Mouse (Mus musculus): Measurements from ENCODE around the gene Gphb5. TPM values are rescaled to one million over a fixed set of nuclear protein-coding genes. Genes with fewer than 3 reads are reported as not detected.
A peak's percentile ranks its signal among the peaks of the same experiment; 100 is the strongest.

Gphb5 gene
- polyA plus RNA-seq, 1 experiment from 2014 or later: not detected

DNA sequence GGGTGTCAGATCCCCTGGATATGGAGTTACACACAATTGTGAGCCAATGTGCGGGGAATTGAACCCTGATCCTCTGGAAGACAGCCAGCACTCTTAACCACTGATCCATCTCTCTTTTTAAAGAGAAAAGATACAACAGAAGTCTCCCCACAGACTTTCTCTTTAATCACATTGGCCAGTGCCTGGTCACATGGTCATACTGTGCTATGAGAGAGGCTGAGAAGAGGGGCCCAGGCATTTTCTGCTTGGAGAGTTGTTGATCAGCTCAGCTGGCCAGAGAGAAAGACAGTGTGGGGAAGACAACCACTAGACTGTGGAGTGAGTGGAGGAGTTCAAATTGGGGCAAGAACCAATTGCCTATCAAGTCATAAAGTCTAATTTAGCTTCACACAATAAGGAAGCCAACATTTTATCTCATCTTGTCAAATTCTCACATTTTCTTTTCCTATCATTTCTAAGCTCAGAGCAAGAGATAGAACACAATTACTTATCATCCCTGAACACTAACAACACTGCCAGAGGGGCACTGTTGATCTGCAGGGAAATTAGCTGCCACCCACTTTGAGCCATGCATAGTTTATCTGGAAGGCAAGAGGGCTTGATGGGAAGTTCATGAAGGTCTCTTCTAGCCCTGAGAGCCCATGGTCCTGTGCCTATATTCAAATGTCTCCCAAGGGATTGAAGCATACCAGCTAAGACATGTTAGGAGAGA is 13.3 kb upstream of the Gphb5 start:
- no peak overlapping the region for H3K27ac ChIP-seq
- no peaks in the 10 kb centered on the region for H3K36me3 ChIP-seq
- ATAC-seq: no peak
- no peaks in the 10 kb centered on the region for H3K27me3 ChIP-seq
- no peaks in the 10 kb centered on the region for H3K9me3 ChIP-seq
- H3K4me2 ChIP-seq (replicated peaks): no peak overlapping the region
- no peak overlapping the region for H3K9ac ChIP-seq (replicated peaks)
- H3K4me3 ChIP-seq (replicated peaks): no peak overlapping the region
- 97% methylated on average over 1 of the region's 1 CpGs for WGBS
- no peaks in the 10 kb centered on the region for H3K4me1 ChIP-seq (replicated peaks)

DNA sequence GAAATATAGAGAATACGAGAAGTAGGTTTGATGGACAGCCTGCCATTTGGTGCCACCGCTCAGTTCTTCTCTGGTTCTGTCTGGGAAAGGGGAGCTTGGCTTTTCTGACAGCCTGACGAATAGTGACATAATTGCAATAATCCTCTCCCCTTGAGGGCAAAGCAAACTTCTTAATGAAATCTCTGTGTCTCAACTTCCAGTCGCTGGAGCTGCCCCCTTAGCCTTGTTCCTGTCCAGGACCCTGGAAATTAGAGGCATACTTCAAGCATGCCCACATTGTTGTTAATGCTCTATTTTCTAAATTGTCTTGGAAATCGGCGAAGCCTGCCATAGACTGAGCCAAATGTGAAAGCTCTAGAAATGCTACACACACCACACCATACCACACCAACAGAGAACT is 12.1 kb upstream of the Gphb5 start:
- H3K4me1 ChIP-seq (replicated peaks): no peaks in the 10 kb centered on the region
- no peaks in the 10 kb centered on the region for H3K36me3 ChIP-seq
- H3K9ac ChIP-seq (replicated peaks): no peak overlapping the region
- no peak overlapping the region for H3K4me2 ChIP-seq (replicated peaks)
- no peak overlapping the region for H3K4me3 ChIP-seq (replicated peaks)
- ATAC-seq: no peak
- no peaks in the 10 kb centered on the region for H3K27me3 ChIP-seq
- H3K27ac ChIP-seq: no peak overlapping the region
- WGBS: 86% methylated on average over 6 of the region's 6 CpGs
- no peaks in the 10 kb centered on the region for H3K9me3 ChIP-seq

DNA sequence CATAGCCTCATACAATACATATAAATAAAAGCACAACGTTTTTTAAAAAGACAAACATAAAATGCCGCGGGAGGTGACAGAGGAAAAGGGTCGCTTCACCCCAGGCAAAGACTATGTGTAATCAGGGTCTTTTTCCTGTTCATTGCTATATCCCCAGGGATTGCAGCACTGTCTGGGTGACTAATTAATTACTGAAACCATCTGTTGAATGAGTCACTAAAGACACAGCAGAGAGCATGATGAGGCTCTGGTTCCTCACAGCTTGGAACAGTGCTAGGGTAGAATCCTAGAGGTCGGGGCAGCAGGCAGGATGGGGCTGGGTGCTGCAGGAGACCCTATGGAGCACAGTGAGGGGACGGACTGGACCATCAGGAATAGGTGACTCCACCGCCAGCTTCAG is 9.3 kb upstream of the Gphb5 start:
- 87% methylated on average over 7 of the region's 7 CpGs for WGBS
- no peaks in the 10 kb centered on the region for H3K9me3 ChIP-seq
- no peak overlapping the region for H3K27ac ChIP-seq
- H3K27me3 ChIP-seq: no peaks in the 10 kb centered on the region
- H3K9ac ChIP-seq (replicated peaks): no peak overlapping the region
- H3K4me1 ChIP-seq (replicated peaks): no peaks in the 10 kb centered on the region
- H3K36me3 ChIP-seq: no peaks in the 10 kb centered on the region
- ATAC-seq: no peak
- H3K4me3 ChIP-seq (replicated peaks): no peak overlapping the region
- no peak overlapping the region for H3K4me2 ChIP-seq (replicated peaks)

DNA sequence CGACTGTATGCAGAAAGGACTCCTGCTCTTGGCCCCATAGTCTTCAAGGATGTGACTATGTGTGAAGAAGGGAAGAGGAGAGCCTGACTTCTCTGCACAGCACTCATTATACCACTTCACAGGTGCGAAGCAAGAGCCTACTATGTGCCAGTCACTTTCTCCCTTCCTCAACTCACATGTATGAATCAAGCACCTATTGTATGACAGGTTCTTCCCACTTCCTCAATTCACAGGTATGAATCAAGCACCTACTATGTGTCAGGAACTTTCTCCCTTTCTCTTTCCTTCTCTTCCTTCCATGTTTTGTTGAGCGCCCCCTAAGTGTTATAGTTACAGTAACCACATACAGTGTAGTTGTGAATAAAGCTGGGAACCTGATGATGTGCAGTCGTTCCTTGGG is 8.2 kb upstream of the Gphb5 start:
- Histone ChIP-seq H3K4me2 (replicated peaks) (no peak overlapping the region), H3K27me3 (no peaks in the 10 kb centered on the region), H3K9ac (replicated peaks) (no peak overlapping the region), H3K4me1 (replicated peaks) (no peaks in the 10 kb centered on the region), H3K9me3 (no peaks in the 10 kb centered on the region), H3K4me3 (replicated peaks) (no peak overlapping the region), H3K36me3 (no peaks in the 10 kb centered on the region), H3K27ac (no peak overlapping the region)
- 89% methylated on average over 4 of the region's 4 CpGs for WGBS
- no peak for ATAC-seq

DNA sequence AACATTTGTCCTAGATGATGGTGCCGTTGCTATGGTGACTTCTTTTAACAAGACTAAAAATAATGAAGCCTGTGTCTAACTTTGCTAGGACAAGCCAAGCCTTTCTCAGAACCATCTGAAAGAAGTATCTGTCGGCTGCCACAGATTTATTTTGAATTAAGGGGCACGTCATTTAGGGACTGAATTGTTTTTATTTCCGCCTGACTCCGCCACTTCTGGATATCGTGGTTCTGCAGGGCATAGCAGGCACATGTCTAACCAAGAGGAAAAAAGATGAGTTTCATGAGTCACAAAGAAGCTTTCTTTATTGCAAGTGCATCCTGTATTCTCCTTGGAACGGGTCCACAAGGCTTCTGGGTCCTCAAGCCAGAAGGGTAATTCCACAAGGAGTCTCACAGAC is 7.8 kb upstream of the Gphb5 start:
- Histone ChIP-seq H3K27me3 (no peaks in the 10 kb centered on the region), H3K36me3 (no peaks in the 10 kb centered on the region), H3K4me1 (replicated peaks) (no peaks in the 10 kb centered on the region), H3K4me2 (replicated peaks) (no peak overlapping the region), H3K4me3 (replicated peaks) (no peak overlapping the region), H3K9ac (replicated peaks) (no peak overlapping the region), H3K27ac (no peak overlapping the region), H3K9me3 (no peaks in the 10 kb centered on the region)
- WGBS: 83% methylated on average over 7 of the region's 7 CpGs
- ATAC-seq: no peak

DNA sequence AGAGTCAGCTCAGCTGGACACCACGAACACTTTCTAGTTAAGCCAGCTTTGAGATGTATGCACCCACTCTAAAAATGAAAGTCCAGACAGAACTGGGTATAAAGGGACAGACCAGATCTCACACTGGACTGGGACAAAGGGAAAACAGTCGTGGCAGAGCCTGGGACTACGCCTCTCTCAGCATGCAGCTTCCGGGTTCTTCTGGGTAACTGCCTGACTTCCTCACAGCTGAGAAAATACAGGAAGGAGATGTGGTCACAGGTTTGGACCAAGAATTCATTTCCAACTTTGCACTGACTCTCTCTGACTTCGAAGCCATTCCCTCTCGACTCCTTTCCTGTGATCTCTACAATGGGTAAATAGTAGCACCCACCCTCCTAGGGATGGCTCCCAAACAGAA is 1.6 kb downstream of the Gphb5 start:
- Histone ChIP-seq H3K4me3 (replicated peaks) (no peak overlapping the region), H3K4me1 (replicated peaks) (no peaks in the 10 kb centered on the region), H3K9ac (replicated peaks) (no peak overlapping the region), H3K9me3 (no peaks in the 10 kb centered on the region), H3K4me2 (replicated peaks) (no peak overlapping the region), H3K27ac (no peak overlapping the region), H3K27me3 (no peaks in the 10 kb centered on the region), H3K36me3 (no peaks in the 10 kb centered on the region)
- WGBS: 76% methylated on average over 6 of the region's 6 CpGs
- no peak for ATAC-seq

DNA sequence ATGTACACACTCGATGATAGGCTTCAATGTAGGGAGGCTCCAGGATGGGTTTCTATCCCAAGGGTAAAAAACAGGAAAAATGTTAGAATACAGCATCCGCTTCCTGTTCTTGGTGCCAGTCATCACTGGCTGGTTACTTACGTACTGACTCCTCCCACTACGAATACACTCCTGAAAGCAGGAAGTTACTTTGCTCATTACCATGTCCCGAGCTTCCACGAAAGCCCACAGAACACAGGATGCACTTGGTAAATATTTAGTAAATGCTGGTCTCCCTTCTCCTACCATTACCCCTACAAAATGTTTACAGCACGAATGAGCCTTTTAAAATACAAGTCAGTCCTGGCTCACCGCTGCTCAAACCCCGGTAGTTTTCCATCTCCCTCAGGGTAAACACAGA is 3.6 kb downstream of the Gphb5 start:
- Histone ChIP-seq H3K4me3 (replicated peaks) (no peak overlapping the region), H3K4me1 (replicated peaks) (no peaks in the 10 kb centered on the region), H3K9ac (replicated peaks) (no peak overlapping the region), H3K27me3 (no peaks in the 10 kb centered on the region), H3K4me2 (replicated peaks) (no peak overlapping the region), H3K36me3 (no peaks in the 10 kb centered on the region), H3K9me3 (no peaks in the 10 kb centered on the region), H3K27ac (no peak overlapping the region)
- no peak for ATAC-seq
- 87% methylated on average over 9 of the region's 9 CpGs for WGBS

DNA sequence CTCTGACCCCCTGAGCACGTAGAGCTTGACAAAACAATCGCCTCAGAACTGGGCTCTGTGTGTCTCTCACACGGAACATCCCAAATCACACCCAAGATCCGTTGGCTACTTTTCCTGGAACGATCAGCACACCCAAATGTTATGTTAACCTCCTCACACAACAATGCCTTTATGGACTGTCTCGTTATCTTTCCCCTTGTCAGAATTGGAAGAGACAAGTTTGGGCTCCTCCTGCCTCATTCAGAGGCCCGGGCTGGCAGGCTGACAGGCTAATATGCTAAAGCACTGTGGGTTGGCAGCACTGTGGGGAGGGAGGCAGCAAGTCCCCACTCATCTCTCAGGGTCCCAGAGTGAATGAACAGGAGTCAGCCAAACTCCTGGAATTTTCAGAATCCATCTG is 19.5 kb downstream of the Gphb5 start:
- H3K4me1 ChIP-seq (replicated peaks): no peaks in the 10 kb centered on the region
- no peaks in the 10 kb centered on the region for H3K27me3 ChIP-seq
- H3K27ac ChIP-seq: no peak overlapping the region
- ATAC-seq: no peak
- H3K4me3 ChIP-seq (replicated peaks): no peak overlapping the region
- H3K9ac ChIP-seq (replicated peaks): no peak overlapping the region
- H3K4me2 ChIP-seq (replicated peaks): no peak overlapping the region
- H3K9me3 ChIP-seq: no peaks in the 10 kb centered on the region
- 76% methylated on average over 7 of the region's 7 CpGs for WGBS
- no peaks in the 10 kb centered on the region for H3K36me3 ChIP-seq

DNA sequence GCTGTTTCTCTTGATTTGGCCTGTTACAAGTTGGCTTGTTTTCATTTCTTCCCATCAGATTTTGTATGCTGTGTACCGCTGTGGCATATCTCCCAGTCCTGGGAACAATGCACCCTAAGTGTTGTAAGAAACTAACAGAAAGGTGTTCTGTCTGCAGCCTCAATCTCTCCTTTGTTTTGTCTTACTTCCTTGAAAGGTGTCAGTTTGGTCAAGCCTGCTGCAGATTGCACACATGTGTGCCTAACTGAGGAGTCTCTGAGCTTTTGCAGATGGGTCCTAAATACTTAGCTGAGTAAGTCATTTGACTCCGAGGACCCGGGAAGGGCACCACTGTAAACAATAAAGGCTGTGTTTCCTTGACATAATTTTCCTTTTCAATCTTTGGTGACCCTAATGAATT is 20.0 kb downstream of the Gphb5 start:
- Histone ChIP-seq H3K4me2 (replicated peaks) (no peak overlapping the region), H3K9ac (replicated peaks) (no peak overlapping the region), H3K4me3 (replicated peaks) (no peak overlapping the region), H3K4me1 (replicated peaks) (no peaks in the 10 kb centered on the region), H3K27me3 (no peaks in the 10 kb centered on the region), H3K27ac (no peak overlapping the region), H3K9me3 (no peaks in the 10 kb centered on the region), H3K36me3 (no peaks in the 10 kb centered on the region)
- no peak for ATAC-seq
- WGBS: 75% methylated on average over 3 of the region's 3 CpGs

DNA sequence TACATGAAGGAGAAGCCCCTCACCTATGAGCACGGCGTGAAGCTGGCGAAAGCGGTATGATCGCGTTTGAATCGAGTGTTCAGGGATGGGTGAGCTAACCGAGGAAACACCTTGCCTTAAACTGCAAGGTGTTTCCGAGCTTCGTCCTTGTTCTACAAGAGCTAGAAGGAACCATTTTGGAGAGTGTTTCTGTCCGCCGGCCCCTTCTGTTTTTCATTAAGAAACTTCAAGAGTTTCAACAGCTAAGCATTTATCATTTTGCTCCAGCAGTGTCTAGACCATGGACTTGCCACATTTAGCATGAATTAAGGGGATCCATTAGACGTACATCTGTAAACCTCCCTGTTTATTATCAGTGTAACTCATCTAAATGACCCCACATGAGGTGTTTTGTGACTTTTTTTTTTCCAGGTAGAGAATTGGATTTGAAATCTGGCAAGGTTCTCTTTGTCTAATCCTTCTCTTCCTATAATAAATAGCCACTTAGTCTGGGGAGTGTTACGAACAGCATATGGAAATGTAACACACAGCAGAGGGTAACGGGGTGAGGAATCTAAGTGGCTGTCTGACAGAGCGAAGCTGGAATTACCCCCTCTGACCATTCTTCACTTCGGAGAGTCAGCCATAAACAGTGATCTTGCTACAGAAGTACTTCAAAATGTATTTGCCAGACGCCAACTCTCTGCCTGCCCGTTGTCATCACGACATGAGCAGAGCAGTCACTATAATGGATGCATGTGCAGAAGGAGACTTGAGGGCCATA is 22.4 kb downstream of the Gphb5 start:
- Histone ChIP-seq H3K36me3 (no peaks in the 10 kb centered on the region), H3K9me3 (no peaks in the 10 kb centered on the region), H3K27ac (no peak overlapping the region), H3K27me3 (no peaks in the 10 kb centered on the region), H3K4me1 (replicated peaks) (no peaks in the 10 kb centered on the region), H3K9ac (replicated peaks) (no peak overlapping the region), H3K4me2 (replicated peaks) (no peak overlapping the region), H3K4me3 (replicated peaks) (no peak overlapping the region)
- 90% methylated on average over 20 of the region's 20 CpGs for WGBS
- no peak for ATAC-seq

DNA sequence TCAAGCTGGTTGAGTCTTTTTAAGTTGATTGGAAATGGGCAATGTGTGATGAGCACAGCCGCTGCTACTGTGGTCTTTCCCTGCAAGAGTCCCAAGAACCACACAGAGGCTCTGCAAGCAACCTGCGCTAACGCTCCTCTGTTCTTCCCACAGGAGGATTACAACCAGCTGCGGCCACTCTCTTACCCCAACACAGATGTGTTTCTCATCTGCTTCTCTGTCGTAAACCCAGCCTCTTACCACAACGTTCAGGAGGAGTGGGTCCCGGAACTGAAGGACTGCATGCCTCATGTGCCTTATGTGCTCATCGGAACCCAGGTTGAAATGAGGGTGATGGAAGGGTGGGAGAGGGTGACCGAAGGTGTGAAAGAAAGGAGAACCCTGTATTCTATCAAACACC is 25.1 kb downstream of the Gphb5 start:
- no peak for ATAC-seq
- WGBS: 88% methylated on average over 9 of the region's 9 CpGs
- no peaks in the 10 kb centered on the region for H3K4me1 ChIP-seq (replicated peaks)

DNA sequence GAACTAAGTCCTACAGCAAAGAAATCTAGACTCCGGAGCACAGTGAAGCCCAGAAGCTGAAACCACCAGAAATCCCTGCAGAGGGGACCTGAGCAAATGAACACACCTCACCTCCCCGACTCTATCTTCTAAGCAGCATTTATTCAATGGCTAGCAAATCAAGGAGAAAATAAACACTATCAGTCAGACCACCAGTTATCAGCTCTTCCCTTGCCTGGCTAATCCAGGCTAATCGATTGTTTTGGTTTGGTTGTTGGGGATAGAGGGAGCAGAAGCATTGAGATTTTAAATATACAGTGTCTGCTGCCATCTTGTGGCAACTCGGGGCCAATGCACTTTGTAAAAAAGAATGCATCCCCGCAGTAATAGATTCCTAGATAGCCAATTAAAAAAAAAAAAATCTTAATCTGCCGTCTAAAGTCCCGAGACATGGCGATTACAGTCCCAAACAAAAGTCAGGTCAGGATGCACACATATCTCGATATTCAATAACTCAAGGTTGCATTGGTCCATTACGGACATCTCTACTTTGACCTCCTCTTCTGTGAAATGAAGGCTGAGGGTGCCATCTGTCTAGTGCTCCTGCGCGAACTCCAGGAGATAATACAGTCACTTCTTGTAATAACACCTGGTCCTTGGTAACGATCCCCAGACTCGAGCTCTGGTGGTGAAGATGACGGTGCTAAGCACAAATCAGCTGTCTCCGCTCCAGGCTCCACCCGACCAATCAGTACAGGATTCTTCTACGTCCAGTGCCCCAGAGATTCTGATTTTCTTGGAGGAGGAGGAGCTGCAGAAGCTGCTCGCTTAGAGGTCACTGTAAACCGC is 27.1 kb downstream of the Gphb5 start:
- ATAC-seq: peak; percentile 79
- H3K9ac ChIP-seq (replicated peaks): no peak overlapping the region
- peak overlapping the region; percentile 35 for H3K4me2 ChIP-seq (replicated peaks)
- H3K9me3 ChIP-seq: no peaks in the 10 kb centered on the region
- H3K4me1 ChIP-seq (replicated peaks): no peaks in the 10 kb centered on the region
- peak overlapping the region; percentile 18 for H3K4me3 ChIP-seq (replicated peaks)
- no peak overlapping the region for H3K27ac ChIP-seq
- no peaks in the 10 kb centered on the region for H3K36me3 ChIP-seq
- WGBS: 46% methylated on average over 20 of the region's 20 CpGs
- H3K27me3 ChIP-seq: no peaks in the 10 kb centered on the region

More for the DNA sequence above, 25.1 kb downstream of the Gphb5 start:
- H3K4me3 ChIP-seq (replicated peaks): no peak overlapping the region
- H3K36me3 ChIP-seq: no peaks in the 10 kb centered on the region
- no peak overlapping the region for H3K9ac ChIP-seq (replicated peaks)
- H3K4me2 ChIP-seq (replicated peaks): no peak overlapping the region
- H3K27me3 ChIP-seq: no peaks in the 10 kb centered on the region
- H3K27ac ChIP-seq: no peak overlapping the region
- no peaks in the 10 kb centered on the region for H3K9me3 ChIP-seq

All from midbrain, embryonic 13.5 days (tissue).